Mouse (Mus musculus): ENCODE data around the gene Fam102b. TPM values are rescaled to one million over a fixed set of nuclear protein-coding genes. Genes with fewer than 3 reads are reported as not detected.

Fam102b gene
- polyA plus RNA-seq, 1 experiment from 2014 or later: 18.0 TPM

- Histone ChIP-seq H3K27ac (replicated peaks; ENCODE audit: low read depth, low read length) (no peak overlapping the region), H3K27me3 (replicated peaks; ENCODE audit: control insufficient read depth, insufficient read depth, low read length) (no peaks in the 10 kb centered on the region), H3K4me2 (ENCODE audit: low read depth, low read length) (no peak overlapping the region), H3K9ac (ENCODE audit: low read depth, low read length) (no peak overlapping the region), H3K4me3 (ENCODE audit: low read depth, low read length) (no peak overlapping the region), H3K9me3 (ENCODE audit: control insufficient read depth, low read length) (no peaks in the 10 kb centered on the region), H3K36me3 (ENCODE audit: control insufficient read depth, insufficient read depth, low read length) (no peaks in the 10 kb centered on the region), H3K4me1 (ENCODE audit: control insufficient read depth, insufficient read depth, low read length) (0 out of 2 replicates have a peak, but pooled peaks cover 3% of the 10 kb centered on the region)
- ATAC-seq (ENCODE audit: low read depth) (no peak), DNase-seq (ENCODE audit: low spot score) (no peak)
- WGBS: 45% methylated on average over 6 of the region's 6 CpGs
Observed at GRCm38 (mm10) chr3:108961655-108962054, 65.8 kb downstream of the Fam102b start.

- DNase-seq (ENCODE audit: low spot score): no peak
- WGBS: 39% methylated on average over 7 of the region's 7 CpGs
- ATAC-seq (ENCODE audit: low read depth): peak; percentile 61; the same call in 1 of the 2 replicates
- Histone ChIP-seq H3K27ac (replicated peaks; ENCODE audit: low read depth, low read length) (no peak overlapping the region), H3K27me3 (replicated peaks; ENCODE audit: control insufficient read depth, insufficient read depth, low read length) (no peaks in the 10 kb centered on the region), H3K4me3 (ENCODE audit: low read depth, low read length) (no peak overlapping the region), H3K9me3 (ENCODE audit: control insufficient read depth, low read length) (no peaks in the 10 kb centered on the region), H3K36me3 (ENCODE audit: control insufficient read depth, insufficient read depth, low read length) (no peaks in the 10 kb centered on the region), H3K4me2 (ENCODE audit: low read depth, low read length) (no peak overlapping the region), H3K9ac (ENCODE audit: low read depth, low read length) (no peak overlapping the region), H3K4me1 (ENCODE audit: control insufficient read depth, insufficient read depth, low read length) (0 out of 2 replicates have a peak, but pooled peaks cover 3% of the 10 kb centered on the region)
Observed at GRCm38 (mm10) chr3:108961226-108961625, 66.2 kb downstream of the Fam102b start.

- ATAC-seq (ENCODE audit: low read depth) (no peak), DNase-seq (ENCODE audit: low spot score) (no peak)
- 0 out of 2 replicates have a peak, but pooled peaks cover 3% of the 10 kb centered on the region for H3K4me1 ChIP-seq (ENCODE audit: control insufficient read depth, insufficient read depth, low read length)
- no peaks in the 10 kb centered on the region for H3K27me3 ChIP-seq (replicated peaks; ENCODE audit: control insufficient read depth, insufficient read depth, low read length)
- no peak overlapping the region for H3K4me2 ChIP-seq (ENCODE audit: low read depth, low read length)
- 67% methylated on average over 13 of the region's 13 CpGs for WGBS
- no peaks in the 10 kb centered on the region for H3K36me3 ChIP-seq (ENCODE audit: control insufficient read depth, insufficient read depth, low read length)
- no peak overlapping the region for H3K27ac ChIP-seq (replicated peaks; ENCODE audit: low read depth, low read length)
- H3K9me3 ChIP-seq (ENCODE audit: control insufficient read depth, low read length): no peaks in the 10 kb centered on the region
- no peak overlapping the region for H3K9ac ChIP-seq (ENCODE audit: low read depth, low read length)
- no peak overlapping the region for H3K4me3 ChIP-seq (ENCODE audit: low read depth, low read length)
Observed at GRCm38 (mm10) chr3:108959680-108960295, 67.6 kb downstream of the Fam102b start.

DNA sequence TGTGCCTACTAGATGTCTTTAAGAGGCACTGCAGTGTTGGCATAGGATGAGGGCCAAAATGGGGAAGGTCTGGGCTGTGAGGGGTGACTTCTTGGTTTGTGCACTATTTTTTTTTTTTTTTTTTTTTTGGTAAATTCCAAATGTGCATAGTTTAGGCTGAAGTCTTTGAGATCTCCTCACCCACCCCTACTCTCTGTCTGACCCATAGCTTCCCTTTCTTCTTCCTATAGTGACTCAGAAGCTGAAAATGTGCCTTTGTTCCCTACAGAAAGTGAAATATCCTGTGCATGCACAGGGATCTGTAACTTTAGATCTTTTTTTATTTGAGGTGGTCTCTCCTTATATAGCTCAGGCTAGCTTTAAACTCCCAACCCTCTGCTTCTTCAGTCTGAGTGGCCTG is 69.4 kb downstream of the Fam102b start:
- 0 out of 2 replicates have a peak, but pooled peaks cover 3% of the 10 kb centered on the region for H3K4me1 ChIP-seq (ENCODE audit: control insufficient read depth, insufficient read depth, low read length)
- DNase-seq (ENCODE audit: low spot score): no peak
- no peak overlapping the region for H3K4me3 ChIP-seq (ENCODE audit: low read depth, low read length)
- ATAC-seq (ENCODE audit: low read depth): no peak
- no peak overlapping the region for H3K27ac ChIP-seq (replicated peaks; ENCODE audit: low read depth, low read length)
- H3K4me2 ChIP-seq (ENCODE audit: low read depth, low read length): no peak overlapping the region
- no peaks in the 10 kb centered on the region for H3K36me3 ChIP-seq (ENCODE audit: control insufficient read depth, insufficient read depth, low read length)
- no peaks in the 10 kb centered on the region for H3K27me3 ChIP-seq (replicated peaks; ENCODE audit: control insufficient read depth, insufficient read depth, low read length)
- no peaks in the 10 kb centered on the region for H3K9me3 ChIP-seq (ENCODE audit: control insufficient read depth, low read length)
- no peak overlapping the region for H3K9ac ChIP-seq (ENCODE audit: low read depth, low read length)

DNA sequence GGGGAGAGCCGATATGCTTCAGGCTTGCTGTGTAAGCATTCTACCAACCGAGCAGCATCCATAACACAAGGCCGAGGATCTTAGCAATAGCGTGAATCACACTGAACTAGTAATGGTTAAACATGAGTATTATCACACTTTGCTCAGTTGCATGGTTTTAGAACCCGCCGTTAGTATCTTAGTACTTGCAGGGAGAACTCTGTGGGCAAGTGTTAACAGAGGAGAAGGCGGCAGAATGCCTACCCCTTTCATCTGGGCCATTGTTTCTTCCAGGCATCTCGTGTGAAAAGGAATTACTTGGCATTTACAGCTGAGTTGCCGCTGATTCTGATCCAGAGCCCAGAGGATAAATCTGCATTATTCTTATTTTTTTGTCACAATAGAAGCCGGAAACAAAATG is 86.4 kb downstream of the Fam102b start:
- Histone ChIP-seq H3K36me3 (ENCODE audit: control insufficient read depth, insufficient read depth, low read length) (no peaks in the 10 kb centered on the region), H3K4me1 (ENCODE audit: control insufficient read depth, insufficient read depth, low read length) (no peaks in the 10 kb centered on the region), H3K9ac (ENCODE audit: low read depth, low read length) (no peak overlapping the region), H3K27ac (replicated peaks; ENCODE audit: low read depth, low read length) (no peak overlapping the region), H3K27me3 (replicated peaks; ENCODE audit: control insufficient read depth, insufficient read depth, low read length) (no peaks in the 10 kb centered on the region), H3K9me3 (ENCODE audit: control insufficient read depth, low read length) (no peaks in the 10 kb centered on the region), H3K4me2 (ENCODE audit: low read depth, low read length) (no peak overlapping the region), H3K4me3 (ENCODE audit: low read depth, low read length) (no peak overlapping the region)
- 88% methylated on average over 10 of the region's 10 CpGs for WGBS
- no peak for DNase-seq (ENCODE audit: low spot score)
- no peak for ATAC-seq (ENCODE audit: low read depth)

- H3K36me3 ChIP-seq (ENCODE audit: control insufficient read depth, insufficient read depth, low read length): no peaks in the 10 kb centered on the region
- H3K27me3 ChIP-seq (replicated peaks; ENCODE audit: control insufficient read depth, insufficient read depth, low read length): no peaks in the 10 kb centered on the region
- peak within 1 kb of the TSS; percentile 61 for H3K4me2 ChIP-seq (ENCODE audit: low read depth, low read length)
- WGBS: 68% methylated on average over 33 of the region's 59 CpGs
- peak; percentile 85 for ATAC-seq (ENCODE audit: low read depth)
- H3K27ac ChIP-seq (replicated peaks; ENCODE audit: low read depth, low read length): no peak within 1 kb of the TSS
- peak within 1 kb of the TSS; percentile 35 for H3K4me3 ChIP-seq (ENCODE audit: low read depth, low read length)
- no peaks in the 10 kb centered on the region for H3K9me3 ChIP-seq (ENCODE audit: control insufficient read depth, low read length)
- DNase-seq (ENCODE audit: low spot score): peak; percentile 31
- no peaks in the 10 kb centered on the region for H3K4me1 ChIP-seq (ENCODE audit: control insufficient read depth, insufficient read depth, low read length)
- H3K9ac ChIP-seq (ENCODE audit: low read depth, low read length): peak within 1 kb of the TSS; percentile 46
Observed at GRCm38 (mm10) chr3:108940001-108940633, 87.3 kb downstream of the Fam102b start, which contains the start of gene Gm9857. Gene Gm9857 (minus strand): TSS chr3:108940445.

DNA sequence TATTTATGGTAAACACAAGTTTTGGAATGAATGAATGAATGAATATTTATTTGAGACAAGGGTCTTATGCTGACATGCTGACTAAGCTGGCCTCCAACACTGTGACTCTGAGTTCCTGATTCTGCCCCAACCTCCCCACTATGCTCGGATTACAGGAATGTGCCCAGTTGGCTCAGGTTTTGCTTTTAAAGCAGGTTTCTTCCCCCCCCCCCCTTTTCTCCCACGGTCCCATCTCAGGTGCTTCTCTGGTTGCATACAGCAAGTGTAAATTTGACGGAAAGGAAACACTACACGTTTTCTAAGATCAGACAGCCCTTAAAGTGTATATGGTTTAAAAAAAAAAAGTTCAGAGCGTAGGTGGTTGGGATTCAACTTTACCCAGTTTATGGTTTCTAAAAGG is 87.8 kb downstream of the Fam102b start, which contains the start of gene Henmt1:
Henmt1 (plus strand) TSS at position 301 of the 400 bp plus-strand sequence.
- H3K4me3 ChIP-seq (ENCODE audit: low read depth, low read length): peak within 1 kb of the TSS; percentile 35
- H3K9me3 ChIP-seq (ENCODE audit: control insufficient read depth, low read length): no peaks in the 10 kb centered on the region
- DNase-seq (ENCODE audit: low spot score) (no peak), ATAC-seq (ENCODE audit: low read depth) (no peak)
- H3K27me3 ChIP-seq (replicated peaks; ENCODE audit: control insufficient read depth, insufficient read depth, low read length): no peaks in the 10 kb centered on the region
- H3K4me2 ChIP-seq (ENCODE audit: low read depth, low read length): peak within 1 kb of the TSS; percentile 61
- no peaks in the 10 kb centered on the region for H3K4me1 ChIP-seq (ENCODE audit: control insufficient read depth, insufficient read depth, low read length)
- H3K9ac ChIP-seq (ENCODE audit: low read depth, low read length): peak within 1 kb of the TSS; percentile 46
- no peaks in the 10 kb centered on the region for H3K36me3 ChIP-seq (ENCODE audit: control insufficient read depth, insufficient read depth, low read length)
- whole genome bisulfite sequencing: 75% methylated on average over 5 of the region's 5 CpGs
- H3K27ac ChIP-seq (replicated peaks; ENCODE audit: low read depth, low read length): no peak within 1 kb of the TSS

DNA sequence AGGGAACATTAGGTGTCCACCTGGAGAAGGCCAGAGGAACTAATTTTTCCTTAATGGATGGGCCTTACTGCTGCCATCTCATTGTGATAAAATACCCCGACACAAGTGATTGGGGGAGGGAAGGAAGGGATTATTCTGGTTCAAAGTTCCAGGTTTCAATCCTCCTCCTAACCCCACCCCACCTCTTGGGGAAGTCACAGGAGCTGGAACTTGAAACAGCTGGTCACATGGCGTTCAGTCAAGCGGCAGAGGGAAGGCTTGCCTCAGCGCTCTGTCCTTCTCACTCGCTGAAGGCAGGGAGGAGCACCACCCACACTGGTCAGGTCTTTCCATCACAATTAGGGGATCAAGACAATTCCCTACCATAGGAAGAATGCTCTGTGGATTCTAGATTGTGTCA is 88.7 kb downstream of the Fam102b start:
- no peak for ATAC-seq (ENCODE audit: low read depth)
- DNase-seq (ENCODE audit: low spot score): no peak
- H3K27ac ChIP-seq (replicated peaks; ENCODE audit: low read depth, low read length): no peak overlapping the region
- H3K9ac ChIP-seq (ENCODE audit: low read depth, low read length): no peak overlapping the region
- H3K36me3 ChIP-seq (ENCODE audit: control insufficient read depth, insufficient read depth, low read length): no peaks in the 10 kb centered on the region
- H3K9me3 ChIP-seq (ENCODE audit: control insufficient read depth, low read length): no peaks in the 10 kb centered on the region
- H3K4me3 ChIP-seq (ENCODE audit: low read depth, low read length): no peak overlapping the region
- H3K4me2 ChIP-seq (ENCODE audit: low read depth, low read length): no peak overlapping the region
- no peaks in the 10 kb centered on the region for H3K27me3 ChIP-seq (replicated peaks; ENCODE audit: control insufficient read depth, insufficient read depth, low read length)
- 85% methylated on average over 5 of the region's 5 CpGs for WGBS
- H3K4me1 ChIP-seq (ENCODE audit: control insufficient read depth, insufficient read depth, low read length): no peaks in the 10 kb centered on the region

GRCm38 (mm10) chr3:108933557-108933956 is 93.8 kb downstream of the Fam102b start:
- no peak overlapping the region for H3K27ac ChIP-seq (replicated peaks; ENCODE audit: low read depth, low read length)
- ATAC-seq (ENCODE audit: low read depth) (no peak), DNase-seq (ENCODE audit: low spot score) (no peak)
- H3K4me3 ChIP-seq (ENCODE audit: low read depth, low read length): no peak overlapping the region
- H3K4me2 ChIP-seq (ENCODE audit: low read depth, low read length): no peak overlapping the region
- 0 out of 2 replicates have a peak, but pooled peaks cover 5% of the 10 kb centered on the region for H3K9me3 ChIP-seq (ENCODE audit: control insufficient read depth, low read length)
- H3K36me3 ChIP-seq (ENCODE audit: control insufficient read depth, insufficient read depth, low read length): no peaks in the 10 kb centered on the region
- H3K4me1 ChIP-seq (ENCODE audit: control insufficient read depth, insufficient read depth, low read length): no peaks in the 10 kb centered on the region
- no peaks in the 10 kb centered on the region for H3K27me3 ChIP-seq (replicated peaks; ENCODE audit: control insufficient read depth, insufficient read depth, low read length)
- H3K9ac ChIP-seq (ENCODE audit: low read depth, low read length): no peak overlapping the region
- WGBS: 91% methylated on average over 6 of the region's 6 CpGs

All from embryonic facial prominence, embryonic 14.5 days (tissue).